Mouse (Mus musculus) forebrain, embryonic 10.5 days (tissue): Measurements from ENCODE around the gene 3110082J24Rik. TPM values are rescaled to one million over a fixed set of nuclear protein-coding genes. Genes with fewer than 3 reads are reported as not detected.
"Not testable (repeated sequence)": the region's sequence is repeated elsewhere in the genome, so short reads cannot be mapped to it uniquely, and the experiment has no call there.

Experiments used
- DNase-seq: peaks from one replicate; pipeline ENCODE4 v3.0.0-alpha.2; 2017; ENCODE audit warnings: low spot score; ENCODE audit errors: extremely low spot score
- H3K27ac ChIP-seq: fragments of 300-500 bp; sonication (generic); 2 replicates; pipeline ENCODE4 v1.5.1; 2016; ENCODE audit warnings: mild to moderate bottlenecking
- H3K27me3 ChIP-seq: fragments of 300-500 bp; sonication (generic); 2 replicates; pipeline ENCODE4 v1.6.1; 2016; ENCODE audit warnings: mild to moderate bottlenecking; ENCODE audit not compliant: poor library complexity, severe bottlenecking
- H3K36me3 ChIP-seq: fragments of 300-500 bp; sonication (generic); replicated peaks from 2 replicates; pipeline ENCODE4 v1.6.1; 2016; ENCODE audit warnings: mild to moderate bottlenecking, moderate library complexity
- H3K4me1 ChIP-seq: fragments of 300-500 bp; sonication (generic); 2 replicates; pipeline ENCODE4 v1.6.1; 2016
- H3K4me3 ChIP-seq: fragments of 300-500 bp; sonication (generic); 2 replicates; pipeline ENCODE4 v1.5.1; 2016; ENCODE audit warnings: mild to moderate bottlenecking, moderate library complexity
- H3K9me3 ChIP-seq: fragments of 300-500 bp; sonication (generic); 2 replicates; pipeline ENCODE4 v1.6.1; 2016; ENCODE audit warnings: mild to moderate bottlenecking, moderate library complexity
- WGBS: fragments of 180-500 bp; shearing (Covaris S2); methylation state at CpG from one replicate; pipeline ENCODE4 v1.1.7; 2016; 5-methylcytosine and 5-hydroxymethylcytosine counted together
- polyA plus RNA-seq: library from polyadenylated mRNA; unstranded; fragments of >200 nt; fragmentation: Nextera tagmentation; extraction: Ambion mirVana; gene quantifications from 2 replicates; pipeline ENCODE4 v1.2.1, GENCODE M21; 2016

3110082J24Rik gene
- polyA plus RNA-seq, 1 experiment from 2014 or later: 1.1 TPM

DNA sequence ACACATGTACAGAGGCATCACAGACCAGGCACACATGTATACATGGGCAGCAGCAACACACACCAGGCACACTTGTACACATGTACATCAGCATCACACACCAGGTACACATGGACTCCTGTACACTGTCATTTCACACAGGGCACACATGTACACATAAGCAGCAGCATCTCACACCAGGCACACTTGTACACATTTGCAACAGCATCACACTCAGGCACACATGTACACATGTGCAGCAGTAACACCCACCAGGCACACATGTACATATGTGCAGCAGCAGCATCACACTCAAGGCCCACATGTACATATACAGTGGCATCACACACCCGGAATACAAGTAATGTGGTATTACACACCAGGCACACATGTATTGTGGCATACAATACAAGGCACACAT lies 7.6 kb downstream of the 3110082J24Rik start:
- no peaks in the 10 kb centered on the region for H3K9me3 ChIP-seq
- WGBS: 86% methylated on average over 1 of the region's 1 CpGs
- no peak overlapping the region for H3K4me3 ChIP-seq
- H3K36me3 ChIP-seq: no peaks in the 10 kb centered on the region
- H3K27me3 ChIP-seq: peaks cover 8% of the 10 kb centered on the region
- DNase-seq: no peak
- H3K27ac ChIP-seq: no peak overlapping the region
- no peaks in the 10 kb centered on the region for H3K4me1 ChIP-seq

DNA sequence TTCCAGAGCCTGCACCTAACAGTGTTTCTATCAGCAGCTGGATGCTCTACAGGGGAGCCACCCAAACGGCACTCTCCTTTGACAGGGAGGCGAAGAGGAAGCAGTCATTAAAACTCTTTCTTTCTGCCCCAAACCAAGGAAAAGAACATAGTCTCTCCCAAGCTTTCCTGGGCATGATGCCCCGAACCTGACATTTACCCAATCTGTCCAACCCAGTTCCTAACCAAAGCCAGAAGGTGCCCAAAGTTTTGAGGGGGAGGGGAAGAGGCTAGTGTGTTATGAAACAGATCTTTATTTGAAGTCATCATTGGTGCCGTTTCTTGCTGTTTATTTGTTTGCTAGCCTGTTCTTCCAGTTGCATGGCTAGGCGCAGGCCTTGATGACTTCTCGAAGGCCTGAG lies 10.2 kb downstream of the 3110082J24Rik start:
- Histone ChIP-seq H3K27ac (no peak overlapping the region), H3K4me1 (no peaks in the 10 kb centered on the region), H3K9me3 (no peaks in the 10 kb centered on the region), H3K4me3 (no peak overlapping the region), H3K27me3 (no peaks in the 10 kb centered on the region), H3K36me3 (no peaks in the 10 kb centered on the region)
- DNase-seq: no peak
- WGBS: 70% methylated on average over 6 of the region's 6 CpGs

DNA sequence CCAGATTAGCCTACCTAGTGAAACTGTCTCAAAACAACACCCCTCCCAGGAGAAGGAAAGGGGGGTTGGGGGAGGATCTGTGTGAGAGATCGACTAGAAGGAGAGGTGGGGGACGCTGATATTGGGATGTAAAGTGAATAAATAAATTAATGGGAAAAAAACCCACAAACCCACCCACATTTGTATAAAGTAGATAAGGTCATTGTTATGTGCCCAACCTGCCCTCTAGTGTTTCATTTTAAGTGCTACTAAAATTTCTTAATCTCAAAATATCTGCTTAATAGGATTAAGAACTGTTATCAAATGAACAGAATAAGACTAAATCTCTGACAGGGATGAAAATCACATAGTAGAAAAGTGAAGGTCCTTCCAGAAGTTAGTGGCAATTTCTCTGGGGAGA lies 11.5 kb downstream of the 3110082J24Rik start:
- Histone ChIP-seq H3K36me3 (no peaks in the 10 kb centered on the region), H3K27ac (no peak overlapping the region), H3K4me3 (no peak overlapping the region), H3K9me3 (no peaks in the 10 kb centered on the region), H3K27me3 (no peaks in the 10 kb centered on the region), H3K4me1 (no peaks in the 10 kb centered on the region)
- 65% methylated on average over 2 of the region's 2 CpGs for WGBS
- no peak for DNase-seq

DNA sequence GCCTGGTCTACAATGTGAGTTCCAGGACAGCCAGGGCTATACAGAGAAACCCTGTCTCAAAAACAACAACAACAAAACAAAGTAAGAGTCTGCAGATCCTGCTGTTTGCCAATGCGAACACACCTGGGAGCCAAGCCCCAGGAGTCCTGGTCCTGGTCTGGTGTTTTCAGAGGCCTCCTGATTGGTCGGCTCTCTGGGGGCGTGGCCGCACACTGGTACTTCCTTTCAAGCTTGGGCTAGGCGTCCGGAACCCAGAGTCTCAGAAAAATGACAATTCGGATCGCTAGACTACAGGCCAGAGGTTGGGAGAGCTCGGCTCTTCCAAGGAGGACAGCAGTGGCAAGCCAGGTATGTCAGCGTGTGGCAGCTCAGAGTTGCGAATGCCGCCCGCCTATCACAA lies 13.2 kb downstream of the 3110082J24Rik start:
- Histone ChIP-seq H3K27me3 (no peaks in the 10 kb centered on the region), H3K36me3 (no peaks in the 10 kb centered on the region), H3K27ac (no peak overlapping the region), H3K9me3 (no peaks in the 10 kb centered on the region), H3K4me1 (no peaks in the 10 kb centered on the region), H3K4me3 (no peak overlapping the region)
- no peak for DNase-seq
- WGBS: 65% methylated on average over 13 of the region's 13 CpGs

DNA sequence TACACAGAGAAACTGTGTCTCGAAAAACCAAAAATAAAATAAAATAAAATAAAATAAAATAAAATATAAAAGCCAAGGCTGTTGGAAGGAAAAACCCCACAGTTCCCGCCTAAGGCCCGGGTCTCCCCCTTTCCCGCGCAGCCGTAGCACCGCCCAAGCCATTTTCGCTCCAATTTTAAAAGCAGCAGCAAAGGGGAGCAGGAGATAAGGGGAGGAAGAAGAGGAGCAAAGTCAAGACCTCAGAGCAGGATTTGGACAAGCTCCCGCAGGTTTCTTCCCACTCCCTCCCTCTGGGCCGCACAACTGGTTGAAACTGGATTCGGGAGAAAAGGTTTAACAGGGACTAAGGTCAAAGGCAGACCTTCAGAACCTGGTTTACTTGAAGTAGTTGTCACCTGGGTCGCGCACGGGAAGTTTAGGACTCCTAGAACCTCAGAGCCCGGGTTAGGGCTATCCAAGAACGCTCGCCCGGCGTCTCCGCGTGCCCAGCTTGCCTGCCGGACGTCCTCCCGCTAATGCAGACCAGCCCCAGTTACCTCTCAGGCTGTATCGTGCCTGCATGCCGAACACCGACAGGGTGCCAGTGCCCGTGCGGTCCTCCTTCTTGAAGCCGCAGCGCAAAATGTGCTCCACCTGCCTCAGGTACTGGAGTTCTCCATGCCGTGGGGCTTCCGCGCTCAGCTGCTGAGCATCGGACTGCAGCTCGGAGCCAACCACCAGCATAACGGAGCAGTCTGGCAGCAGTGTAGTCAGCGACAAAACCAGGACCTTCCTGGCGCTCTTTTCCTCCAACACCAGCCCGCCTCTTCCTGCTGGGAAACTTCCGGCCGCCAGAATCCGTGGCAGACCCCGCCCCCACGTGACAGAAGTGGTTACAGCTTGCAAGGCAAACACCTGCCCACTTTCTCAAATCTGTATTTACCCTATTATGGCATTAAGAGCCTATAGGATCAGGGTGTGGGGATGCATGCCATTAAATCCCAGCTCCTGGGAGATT lies 32.8 kb downstream of the 3110082J24Rik start, which contains the start of gene Tyms:
TSS of gene Tyms (minus strand) at position 793 of the 997 bp plus-strand sequence.
- H3K4me3 ChIP-seq: peak within 1 kb of the TSS; percentile 89
- H3K4me1 ChIP-seq: peaks cover 18% of the 10 kb centered on the region
- H3K9me3 ChIP-seq: no peaks in the 10 kb centered on the region
- peak within 1 kb of the TSS; percentile 95 for H3K27ac ChIP-seq
- WGBS: 1% methylated on average over 45 of the region's 45 CpGs
- H3K27me3 ChIP-seq: no peaks in the 10 kb centered on the region
- peak; percentile 88 for DNase-seq
- H3K36me3 ChIP-seq: peaks cover 39% of the 10 kb centered on the region

DNA sequence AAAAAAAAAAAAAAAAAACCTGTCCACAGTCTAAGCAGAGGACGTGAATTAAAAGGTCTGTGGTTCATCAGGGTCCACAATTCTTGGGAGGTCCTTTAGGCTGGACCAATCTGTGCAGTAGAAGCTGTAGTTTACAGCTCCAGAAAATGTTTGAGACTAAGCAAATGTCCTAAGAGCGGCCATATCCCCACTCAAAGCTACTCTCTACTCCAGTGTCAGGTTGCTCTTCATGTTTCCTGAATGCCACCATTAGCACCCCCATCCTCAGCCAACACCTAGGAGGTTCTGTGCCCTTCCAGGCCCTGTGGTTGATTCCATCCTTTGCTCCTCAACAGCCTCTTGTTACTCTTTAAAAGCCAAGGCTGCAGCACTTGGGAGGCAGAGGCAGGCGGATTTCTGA lies 33.5 kb downstream of the 3110082J24Rik start:
- no peaks in the 10 kb centered on the region for H3K27me3 ChIP-seq
- H3K36me3 ChIP-seq: peaks cover 47% of the 10 kb centered on the region
- WGBS: 61% methylated on average over 3 of the region's 3 CpGs
- DNase-seq: no peak
- peak overlapping the region; percentile 95 for H3K27ac ChIP-seq
- peaks cover 18% of the 10 kb centered on the region for H3K4me1 ChIP-seq
- H3K4me3 ChIP-seq: peak overlapping the region; percentile 89
- H3K9me3 ChIP-seq: no peaks in the 10 kb centered on the region

DNA sequence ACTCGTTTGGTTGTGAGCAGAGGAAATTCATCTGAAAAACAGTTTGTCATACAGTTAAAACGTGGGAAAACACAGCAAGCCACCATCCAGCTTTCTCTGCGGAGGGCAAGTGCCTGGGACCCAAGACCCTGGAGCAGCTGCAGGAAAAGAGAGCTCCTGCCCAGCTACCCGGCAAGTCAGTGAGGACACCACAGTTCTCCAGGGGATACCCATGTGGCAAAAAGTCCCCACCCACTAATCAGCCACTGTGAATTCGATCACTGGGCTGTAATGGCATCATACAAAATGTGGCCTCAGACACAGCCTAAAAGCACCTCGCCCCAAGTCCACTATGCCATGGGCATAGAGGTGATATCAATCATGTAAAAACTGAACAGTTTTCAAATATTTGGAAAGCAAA lies 34.2 kb downstream of the 3110082J24Rik start:
- 0 out of 2 replicates have a peak overlapping the region, but pooled peaks have one; percentile 95 for H3K27ac ChIP-seq
- 86% methylated on average over 6 of the region's 6 CpGs for WGBS
- H3K4me3 ChIP-seq: peak overlapping the region; percentile 89
- H3K9me3 ChIP-seq: no peaks in the 10 kb centered on the region
- peaks cover 54% of the 10 kb centered on the region for H3K36me3 ChIP-seq
- H3K4me1 ChIP-seq: peaks cover 18% of the 10 kb centered on the region
- no peaks in the 10 kb centered on the region for H3K27me3 ChIP-seq
- no peak for DNase-seq

DNA sequence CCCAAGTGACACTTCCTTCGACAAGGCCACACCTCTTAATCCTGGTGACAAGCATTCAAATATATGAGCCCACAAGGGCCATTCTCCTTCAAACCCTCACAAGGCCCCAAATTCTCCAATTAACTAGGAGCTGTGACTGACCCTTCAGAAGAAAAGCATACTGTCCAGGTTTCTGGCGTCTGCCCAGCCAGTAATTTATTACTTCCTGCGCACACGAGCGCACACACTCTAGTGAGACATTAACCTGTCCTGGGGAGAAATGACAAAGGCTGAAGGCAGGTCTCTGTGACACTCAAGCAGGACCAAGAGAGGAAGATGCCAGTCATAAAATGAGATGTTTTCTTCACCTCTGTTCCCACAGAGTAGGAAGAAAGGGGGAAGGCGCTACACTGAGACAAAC lies 38.2 kb downstream of the 3110082J24Rik start:
- 88% methylated on average over 6 of the region's 6 CpGs for WGBS
- H3K36me3 ChIP-seq: peaks cover 93% of the 10 kb centered on the region

DNA sequence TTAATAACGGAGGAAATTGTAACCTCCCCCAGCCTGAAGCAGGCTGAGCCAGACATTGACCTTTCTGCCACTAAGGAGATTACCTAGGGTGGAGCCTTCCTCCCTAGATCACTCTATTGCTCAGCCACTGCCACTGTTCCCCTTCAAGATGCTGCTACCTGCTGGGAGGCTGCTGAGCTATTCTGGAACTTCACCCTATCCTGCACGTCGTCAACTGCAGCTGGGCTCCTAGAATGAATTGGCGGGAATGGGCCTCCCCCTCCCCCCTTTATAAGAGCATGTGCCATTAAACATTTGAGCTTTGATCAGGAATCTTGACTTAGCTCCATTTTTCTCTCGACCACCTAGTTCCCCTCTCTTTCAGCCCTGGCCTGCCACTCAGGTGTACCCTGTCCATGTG lies 46.3 kb downstream of the 3110082J24Rik start:
- not testable (repeated sequence) for H3K9me3 ChIP-seq, H3K27me3 ChIP-seq, H3K4me3 ChIP-seq, DNase-seq, H3K27ac ChIP-seq, H3K4me1 ChIP-seq
- 62% methylated on average over 5 of the region's 5 CpGs for WGBS
- H3K36me3 ChIP-seq: peaks cover 65% of the 10 kb centered on the region

More for the DNA sequence above, 38.2 kb downstream of the 3110082J24Rik start:
- DNase-seq: no peak
- H3K4me1 ChIP-seq: peaks cover 14% of the 10 kb centered on the region
- no peak overlapping the region for H3K4me3 ChIP-seq
- no peaks in the 10 kb centered on the region for H3K9me3 ChIP-seq
- H3K27ac ChIP-seq: no peak overlapping the region
- no peaks in the 10 kb centered on the region for H3K27me3 ChIP-seq

DNA sequence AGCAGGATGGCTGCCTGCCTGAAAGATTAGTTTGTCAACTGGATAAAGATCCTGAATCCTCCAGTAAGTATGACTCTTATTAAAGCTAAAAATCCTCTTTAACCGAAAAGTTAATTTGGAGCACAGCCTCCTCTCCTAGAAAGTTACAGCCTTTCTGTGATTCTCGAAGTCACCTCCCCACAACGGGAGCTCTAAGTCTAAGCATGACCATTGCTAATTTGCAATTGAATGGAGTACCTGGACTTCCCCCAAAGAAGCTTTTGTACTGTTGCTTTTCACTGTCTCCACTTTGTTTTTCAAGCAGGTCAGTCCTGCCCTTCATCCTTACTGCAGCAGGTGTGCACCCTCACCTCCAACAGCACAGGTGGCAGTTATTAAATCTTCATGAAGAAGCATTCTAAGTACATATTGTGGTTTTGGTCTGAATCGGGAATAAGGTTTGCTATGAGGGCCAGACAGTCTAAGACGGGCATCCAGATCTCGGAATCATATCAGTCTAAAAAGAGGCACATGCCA lies 47.6 kb downstream of the 3110082J24Rik start:
- no peaks in the 10 kb centered on the region for H3K27me3 ChIP-seq
- no peaks in the 10 kb centered on the region for H3K9me3 ChIP-seq
- peaks cover 51% of the 10 kb centered on the region for H3K36me3 ChIP-seq
- 71% methylated on average over 6 of the region's 6 CpGs for WGBS
- H3K4me1 ChIP-seq: peaks cover 5% of the 10 kb centered on the region
- DNase-seq: no peak
- no peak overlapping the region for H3K4me3 ChIP-seq
- no peak overlapping the region for H3K27ac ChIP-seq

Other genes with a start within 250 kb of the 3110082J24Rik start
- not detected in 2 replicates for gene Il6, start 93.0 kb downstream of the 3110082J24Rik start, polyA plus RNA-seq
- 379 and 391 TPM in 2 replicates for gene Tyms, start 32.5 kb downstream of the 3110082J24Rik start, polyA plus RNA-seq
- 2.9 and 3.3 TPM in 2 replicates for gene Garem2, start 925 bp downstream of the 3110082J24Rik start, polyA plus RNA-seq
- 104 and 109 TPM in 2 replicates for gene Hadha, start 49.1 kb upstream of the 3110082J24Rik start, polyA plus RNA-seq
- gene Hadhb, start 49.2 kb upstream of the 3110082J24Rik start, polyA plus RNA-seq: 111 and 112 TPM in 2 replicates
- not detected in 2 replicates for gene Adgrf3, start 99.6 kb upstream of the 3110082J24Rik start, polyA plus RNA-seq
- gene Selenoi, start 126.5 kb upstream of the 3110082J24Rik start, polyA plus RNA-seq: 22.7 and 23.6 TPM in 2 replicates
- gene Drc1, start 175.3 kb upstream of the 3110082J24Rik start, polyA plus RNA-seq: 0.28 and 0.48 TPM in 2 replicates